Mouse (Mus musculus) cerebellum, adult 9-11 months (tissue): Measurements from ENCODE around the gene Strn3.
"Not testable (repeated sequence)": the region's sequence is repeated elsewhere in the genome, so short reads cannot be mapped to it uniquely, and the experiment has no call there.

Source experiments
- DNase-seq: peaks from one replicate; pipeline ENCODE4 v3.0.0; 2022

Gene Strn3

DNA sequence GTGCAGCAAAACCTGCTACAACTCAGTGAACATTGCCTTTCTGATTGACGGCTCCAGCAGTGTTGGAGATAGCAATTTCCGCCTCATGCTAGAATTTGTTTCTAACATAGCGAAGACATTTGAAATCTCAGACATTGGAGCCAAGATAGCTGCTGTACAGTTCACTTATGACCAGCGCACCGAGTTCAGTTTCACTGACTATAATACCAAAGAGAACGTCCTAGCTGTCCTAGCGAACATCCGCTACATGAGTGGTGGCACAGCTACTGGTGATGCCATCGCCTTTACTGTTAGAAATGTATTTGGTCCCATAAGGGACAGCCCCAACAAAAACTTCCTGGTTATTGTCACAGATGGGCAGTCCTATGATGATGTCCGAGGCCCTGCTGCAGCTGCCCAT lies 88.4 kb downstream of the Strn3 start:
- DNase-seq, result no peak

DNA sequence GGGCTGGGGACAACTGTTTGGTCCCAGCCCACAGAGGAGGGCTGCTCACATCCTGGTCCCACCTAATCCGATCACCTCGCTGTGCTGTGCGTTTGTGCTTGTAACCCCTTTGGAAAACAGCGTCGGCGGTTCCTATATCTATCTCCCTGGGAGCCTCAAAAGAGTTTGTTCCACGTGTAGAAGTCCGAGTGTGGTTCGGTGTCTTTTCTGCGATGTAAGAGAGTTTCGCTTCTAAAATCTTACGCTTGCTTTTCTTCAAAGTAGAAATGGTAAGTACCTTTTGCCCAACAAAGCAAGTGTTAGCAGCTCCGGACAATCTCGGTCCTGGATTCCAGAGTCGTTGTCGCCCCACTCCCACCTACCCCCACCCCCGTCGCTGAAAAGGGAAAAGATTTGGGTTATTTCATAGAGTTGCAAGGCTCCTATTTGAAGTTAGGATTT lies 97.6 kb downstream of the Strn3 start:
- no peak for DNase-seq

DNA sequence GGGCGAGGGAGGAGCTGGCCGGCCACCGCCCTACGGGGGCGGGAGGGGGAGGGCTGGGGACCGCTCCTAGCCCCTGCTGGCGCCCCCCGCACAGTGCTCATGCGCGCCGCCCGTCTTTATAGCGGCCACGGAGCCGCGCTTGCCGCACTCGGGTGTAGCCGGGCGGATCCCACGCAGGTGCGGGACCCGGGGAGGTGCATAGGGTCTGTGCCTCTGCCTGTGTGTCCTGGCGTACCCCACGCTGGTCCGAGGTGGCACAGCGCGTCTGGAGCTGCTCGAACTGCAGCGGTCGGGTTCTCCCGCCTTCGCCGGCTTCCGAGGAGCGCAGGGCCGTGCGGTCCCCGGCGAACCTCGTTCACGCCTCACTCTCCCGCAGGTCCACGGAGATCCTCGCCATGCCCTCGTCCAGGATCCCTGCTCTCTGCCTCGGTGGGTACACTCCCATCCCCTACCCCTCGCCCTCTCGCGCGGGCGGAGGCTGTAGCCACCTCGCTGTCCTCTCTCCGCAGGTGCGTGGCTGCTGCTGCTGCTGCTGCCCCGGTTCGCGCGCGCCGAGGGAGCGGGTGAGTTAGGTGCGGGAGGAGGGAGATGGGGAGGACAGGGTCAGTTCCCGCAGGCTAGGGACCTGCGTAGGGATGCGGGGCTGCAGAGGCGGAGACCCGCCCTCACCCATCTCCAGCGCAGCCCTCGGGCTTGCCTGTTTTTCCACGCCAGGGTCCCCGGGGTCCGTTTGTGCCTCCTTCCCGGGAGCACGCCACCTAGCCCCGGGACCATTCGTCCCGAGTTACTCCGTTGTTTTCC lies 98.3 kb downstream of the Strn3 start, which contains the start of gene Coch:
Gene Coch, plus strand, starts transcription at position 113 of the 801 bp plus-strand sequence.
- no peak for DNase-seq

DNA sequence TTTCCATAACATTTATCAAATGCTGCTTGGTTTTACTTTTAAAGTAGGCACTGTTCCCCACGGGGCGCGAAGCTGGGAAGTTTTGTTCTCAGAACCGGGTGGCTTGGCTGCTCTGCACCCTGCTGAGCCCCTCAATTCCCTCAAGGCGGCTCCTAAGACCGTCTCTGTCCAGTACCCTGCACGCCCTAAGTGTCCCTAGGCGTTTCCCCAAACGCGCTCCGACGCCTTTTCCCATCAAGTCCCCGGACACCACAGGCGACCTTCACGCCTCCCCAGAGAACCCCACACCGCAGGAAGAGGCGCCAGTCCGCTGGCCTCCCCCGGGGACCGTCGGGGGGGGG lies 98.8 kb downstream of the Strn3 start:
- no peak for DNase-seq

DNA sequence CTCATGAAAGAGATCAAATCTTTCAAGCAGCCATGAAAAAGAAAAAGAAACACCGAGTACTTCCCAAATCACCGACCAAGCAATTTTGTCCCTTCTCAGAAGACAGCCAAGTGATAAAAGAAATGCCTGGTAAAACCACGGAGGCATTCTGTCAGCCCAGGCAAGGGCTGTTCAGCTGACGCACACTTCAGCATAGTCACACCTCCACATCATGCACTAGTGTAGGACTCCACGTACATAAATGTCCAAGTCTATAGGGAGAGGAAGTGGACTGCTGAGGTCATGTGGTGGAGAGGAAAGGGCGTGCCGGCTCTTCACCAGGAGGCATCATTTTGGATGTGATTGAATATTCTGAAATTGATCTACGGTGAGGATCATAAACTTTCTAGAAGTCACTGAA lies 99.8 kb downstream of the Strn3 start:
- no peak for DNase-seq

DNA sequence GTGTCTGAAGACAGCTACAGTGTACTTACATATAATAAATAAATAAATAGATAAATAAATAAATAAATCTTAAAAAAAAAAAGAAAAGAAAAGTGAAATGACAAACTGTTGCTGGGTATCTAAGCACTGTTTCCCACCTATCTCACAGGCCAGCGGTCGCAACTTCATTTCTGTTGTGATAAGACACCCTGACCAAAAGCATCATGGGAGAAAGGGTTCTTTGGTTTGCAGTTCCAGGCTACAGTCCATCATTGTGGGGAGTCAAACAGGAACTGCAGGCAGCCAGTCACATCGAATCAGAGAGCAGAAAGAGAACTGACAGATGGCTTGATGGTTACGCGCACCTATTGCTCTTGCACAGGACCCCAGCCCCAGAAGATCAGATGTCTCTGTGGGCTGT lies 102.4 kb downstream of the Strn3 start:
- DNase-seq, result no peak

DNA sequence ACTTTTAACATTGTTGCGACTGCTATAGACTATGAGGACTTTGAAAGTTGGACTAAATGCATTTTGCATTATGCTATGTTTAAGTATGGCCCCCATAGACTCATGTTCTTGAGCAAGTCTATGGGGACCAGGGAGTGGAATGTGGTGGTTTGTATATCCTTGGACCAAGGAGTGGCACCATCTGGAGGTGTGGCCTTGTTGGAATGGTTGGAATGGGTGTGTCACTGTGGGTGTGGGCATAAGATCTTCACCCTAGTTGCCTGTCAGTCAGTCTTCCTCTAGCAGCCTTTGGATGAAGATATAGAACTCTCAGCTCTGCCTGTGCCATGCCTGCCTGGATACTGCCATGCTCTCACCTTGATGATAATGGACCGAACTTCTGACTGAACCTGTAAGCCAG lies 113.9 kb downstream of the Strn3 start:
- not testable (repeated sequence) for DNase-seq

DNA sequence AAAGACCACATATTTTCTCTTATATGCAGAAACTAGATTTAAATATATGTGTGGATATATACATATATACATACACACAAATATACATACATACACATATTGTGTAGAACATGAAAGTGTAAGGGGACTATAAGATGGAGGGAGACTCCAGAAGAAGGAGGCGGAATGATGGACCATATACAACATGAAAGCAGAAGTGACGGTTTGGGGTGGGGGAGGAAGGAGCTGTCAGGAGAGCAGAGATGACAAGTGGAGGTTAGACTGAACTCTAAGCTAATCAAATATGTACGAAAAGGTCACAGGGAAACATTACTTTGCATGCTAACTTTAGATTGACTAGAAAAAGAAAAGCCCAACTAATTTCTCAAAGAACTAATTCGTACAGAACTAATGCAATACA lies 119.0 kb downstream of the Strn3 start:
- no peak for DNase-seq

DNA sequence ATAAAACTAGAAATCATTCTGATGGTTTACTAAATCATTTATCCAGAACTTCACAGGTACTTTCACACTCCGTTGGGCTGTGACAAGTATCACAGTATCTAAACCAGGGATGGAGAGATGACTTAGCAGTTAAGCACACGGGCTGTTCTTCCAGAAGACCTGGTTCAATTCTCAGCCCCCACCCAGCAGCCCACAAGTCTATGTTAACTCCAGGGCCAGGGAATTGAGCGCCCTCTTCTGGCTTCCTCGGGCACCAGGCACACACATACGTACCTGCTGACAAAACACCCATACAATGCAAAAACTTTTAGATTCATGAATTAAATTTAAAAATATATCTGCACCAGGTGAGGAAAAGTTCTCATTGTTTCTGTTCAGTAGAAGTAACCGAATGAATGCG lies 121.8 kb downstream of the Strn3 start:
- DNase-seq, result no peak

DNA sequence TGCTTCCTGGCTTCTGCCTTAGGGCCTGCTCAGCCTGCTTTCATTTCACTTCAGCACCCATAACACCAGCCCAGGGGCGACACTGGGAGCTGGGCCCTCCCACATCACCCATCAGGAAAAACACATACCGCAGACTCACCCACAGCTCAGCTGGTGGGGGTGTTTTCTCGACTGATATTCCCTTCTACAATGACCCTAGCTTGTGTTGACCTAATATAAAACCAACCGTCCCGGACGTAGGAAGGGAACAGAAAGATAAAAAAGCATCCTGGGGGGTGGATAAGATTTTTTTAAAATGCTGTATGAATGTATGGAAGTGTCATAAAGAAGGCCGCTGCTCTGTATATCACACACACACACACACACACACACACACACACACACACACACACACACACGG lies 122.2 kb downstream of the Strn3 start:
- DNase-seq, result no peak

DNA sequence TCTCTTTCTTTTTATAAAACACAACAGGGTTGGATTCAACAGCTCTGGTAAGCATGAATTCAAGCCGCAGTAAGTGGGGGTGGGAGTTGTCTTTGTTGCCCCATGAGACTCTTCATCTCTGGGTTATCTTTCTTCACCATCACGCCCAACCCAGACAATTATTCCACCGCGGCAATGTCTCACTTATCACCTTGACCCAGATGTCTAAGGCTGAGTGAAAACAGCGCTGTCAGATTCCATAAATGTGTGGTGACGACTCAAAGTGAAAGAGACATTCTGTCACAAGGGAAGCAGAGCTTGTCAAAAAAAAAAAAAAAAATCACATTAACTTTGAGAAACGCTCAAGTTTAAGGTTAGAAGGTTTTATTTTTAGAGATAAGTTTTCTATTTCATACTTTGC lies 124.5 kb downstream of the Strn3 start:
- no peak for DNase-seq

DNA sequence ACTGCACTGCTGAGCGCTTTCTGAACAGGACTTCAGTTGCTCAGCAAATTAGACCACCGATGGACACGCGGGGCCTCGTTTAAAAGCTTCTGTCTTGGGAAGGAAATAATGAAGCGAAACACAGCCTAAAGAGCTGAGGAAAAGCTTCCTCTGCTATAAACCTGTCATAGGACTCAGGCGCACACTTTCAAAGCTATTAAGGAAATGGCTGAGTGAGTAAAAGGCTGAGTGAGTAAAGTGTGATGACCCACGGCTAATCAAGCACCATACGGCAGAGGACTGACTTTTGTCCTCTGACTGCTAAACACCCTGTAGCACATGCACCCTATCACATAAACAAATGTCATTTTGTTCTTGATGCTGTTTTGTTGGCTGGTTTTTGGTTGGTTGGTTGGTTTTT lies 130.3 kb downstream of the Strn3 start:
- no peak for DNase-seq
